Mouse (Mus musculus): ENCODE data around the gene Afmid. TPM values are rescaled to one million over a fixed set of nuclear protein-coding genes. Genes with fewer than 3 reads are reported as not detected.

The Afmid gene
- polyA plus RNA-seq, 1 experiment from 2014 or later: 5.9 TPM

DNA sequence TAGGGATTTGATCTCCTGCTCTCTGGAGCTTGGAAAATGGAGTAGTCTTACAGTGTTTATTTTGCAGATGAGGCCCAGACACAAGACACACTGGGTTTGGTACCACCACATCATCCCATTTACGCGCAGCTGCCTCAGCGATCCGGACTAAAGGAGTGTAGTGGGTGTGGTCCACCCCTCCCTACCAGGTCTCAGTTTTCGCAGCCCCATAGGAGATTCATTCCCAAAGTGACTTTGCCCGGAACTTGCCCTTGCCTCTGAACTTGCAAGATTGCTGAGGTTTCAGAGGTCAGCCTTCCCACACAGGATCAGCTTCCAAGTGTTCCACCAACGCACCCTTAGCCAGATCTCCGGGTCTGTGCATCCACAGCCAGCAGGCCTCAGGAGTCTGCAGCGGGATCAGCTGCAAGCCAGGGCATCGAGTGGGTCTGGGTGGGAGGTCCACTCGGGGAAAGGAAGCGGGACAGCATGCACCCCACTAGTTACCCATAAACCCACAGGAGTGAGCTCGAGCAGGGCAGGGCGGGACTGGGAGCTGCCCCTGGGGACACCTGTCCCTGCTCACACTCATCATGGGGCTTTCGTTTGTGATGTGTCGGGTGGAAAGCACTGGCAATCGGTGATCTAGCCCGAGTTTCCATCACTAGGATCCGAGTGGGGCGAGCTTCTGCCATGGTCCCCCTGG is 62.6 kb downstream of the Afmid start:
- 18% methylated on average over 20 of the region's 20 CpGs for whole genome bisulfite sequencing
- peaks cover 27% of the 10 kb centered on the region for H3K4me1 ChIP-seq (ENCODE audit: control insufficient read depth, insufficient read depth, low read length)
- no peak for ATAC-seq
- H3K27me3 ChIP-seq (ENCODE audit: control insufficient read depth, insufficient read depth, low read depth, low read length): no peaks in the 10 kb centered on the region
- H3K27ac ChIP-seq (ENCODE audit: low read length): no peak overlapping the region
- H3K9ac ChIP-seq (ENCODE audit: low read depth, low read length): peak overlapping the region; percentile 53
- H3K4me2 ChIP-seq (ENCODE audit: low read length): peak overlapping the region; percentile 48
- peak overlapping the region; percentile 16; the same call in 1 of the 2 replicates for H3K4me3 ChIP-seq (ENCODE audit: low read depth, low read length)
- no peaks in the 10 kb centered on the region for H3K9me3 ChIP-seq (replicated peaks; ENCODE audit: control insufficient read depth, low read length, poor library complexity, severe bottlenecking)
- H3K36me3 ChIP-seq (ENCODE audit: control insufficient read depth, insufficient read depth, low read length): no peaks in the 10 kb centered on the region

- Histone ChIP-seq H3K9ac (ENCODE audit: low read depth, low read length) (peak overlapping the region; percentile 53), H3K4me1 (ENCODE audit: control insufficient read depth, insufficient read depth, low read length) (peaks cover 27% of the 10 kb centered on the region), H3K36me3 (ENCODE audit: control insufficient read depth, insufficient read depth, low read length) (no peaks in the 10 kb centered on the region), H3K4me3 (ENCODE audit: low read depth, low read length) (peak overlapping the region; percentile 16; the same call in 1 of the 2 replicates), H3K27ac (ENCODE audit: low read length) (no peak overlapping the region), H3K4me2 (ENCODE audit: low read length) (peak overlapping the region; percentile 48), H3K27me3 (ENCODE audit: control insufficient read depth, insufficient read depth, low read depth, low read length) (no peaks in the 10 kb centered on the region), H3K9me3 (replicated peaks; ENCODE audit: control insufficient read depth, low read length, poor library complexity, severe bottlenecking) (no peaks in the 10 kb centered on the region)
- ATAC-seq: peak; percentile 16; the same call in 1 of the 2 replicates
- WGBS: 2% methylated on average over 33 of the region's 33 CpGs
These were observed 63.4 kb downstream of the Afmid start for GRCm38 (mm10) chr11:117888853-117889822.

Other genes with a start within 250 kb of the Afmid start
- 28.1 and 31.6 TPM in 2 replicates for gene Tnrc6c, start 171.6 kb upstream of the Afmid start, polyA plus RNA-seq (2015; fragmentation: Nextera tagmentation; extraction: Ambion mirVana)
- 0.73 and 1.6 TPM in 2 replicates for gene Tmc8, start 43.8 kb upstream of the Afmid start, polyA plus RNA-seq (2015; fragmentation: Nextera tagmentation; extraction: Ambion mirVana)
- gene Tmc6, start 43.7 kb upstream of the Afmid start, polyA plus RNA-seq (2015; fragmentation: Nextera tagmentation; extraction: Ambion mirVana): 4.2 and 4.5 TPM in 2 replicates
- not detected in 2 replicates for gene 6030468B19Rik, start 28.3 kb upstream of the Afmid start, polyA plus RNA-seq (2015; fragmentation: Nextera tagmentation; extraction: Ambion mirVana)
- 0.99 and 1.6 TPM in 2 replicates for gene Gm20708, start 16.3 kb upstream of the Afmid start, polyA plus RNA-seq (2015; fragmentation: Nextera tagmentation; extraction: Ambion mirVana)
- 12.8 and 13.8 TPM in 2 replicates for gene Syngr2, start 16.3 kb upstream of the Afmid start, polyA plus RNA-seq (2015; fragmentation: Nextera tagmentation; extraction: Ambion mirVana)
- 9.8 and 12.9 TPM in 2 replicates for gene Tk1, start 168 bp downstream of the Afmid start, polyA plus RNA-seq (2015; fragmentation: Nextera tagmentation; extraction: Ambion mirVana)
- gene Birc5, start 23.3 kb downstream of the Afmid start, polyA plus RNA-seq (2015; fragmentation: Nextera tagmentation; extraction: Ambion mirVana): 21.0 and 27.3 TPM in 2 replicates
- gene Tmem235, start 34.8 kb downstream of the Afmid start, polyA plus RNA-seq (2015; fragmentation: Nextera tagmentation; extraction: Ambion mirVana): not detected in 2 replicates
- 4.2 and 5.0 TPM in 2 replicates for gene Tha1, start 47.6 kb downstream of the Afmid start, polyA plus RNA-seq (2015; fragmentation: Nextera tagmentation; extraction: Ambion mirVana)
- gene Socs3, start 144.1 kb downstream of the Afmid start, polyA plus RNA-seq (2015; fragmentation: Nextera tagmentation; extraction: Ambion mirVana): 5.9 and 7.2 TPM in 2 replicates
- 61.2 and 62.1 TPM in 2 replicates for gene Pgs1, start 160.4 kb downstream of the Afmid start, polyA plus RNA-seq (2015; fragmentation: Nextera tagmentation; extraction: Ambion mirVana)

All from midbrain, embryonic 16.5 days (tissue).